Mouse (Mus musculus): ENCODE measurements around the gene Enah. TPM values are rescaled to one million over a fixed set of nuclear protein-coding genes. Genes with fewer than 3 reads are reported as not detected.
A peak's percentile ranks its signal among the peaks of the same experiment; 100 is the strongest.

Enah gene
- polyA plus RNA-seq (2015; fragmentation: Nextera tagmentation; extraction: Ambion mirVana) = 0.36 and 0.41 TPM in 2 replicates

DNA sequence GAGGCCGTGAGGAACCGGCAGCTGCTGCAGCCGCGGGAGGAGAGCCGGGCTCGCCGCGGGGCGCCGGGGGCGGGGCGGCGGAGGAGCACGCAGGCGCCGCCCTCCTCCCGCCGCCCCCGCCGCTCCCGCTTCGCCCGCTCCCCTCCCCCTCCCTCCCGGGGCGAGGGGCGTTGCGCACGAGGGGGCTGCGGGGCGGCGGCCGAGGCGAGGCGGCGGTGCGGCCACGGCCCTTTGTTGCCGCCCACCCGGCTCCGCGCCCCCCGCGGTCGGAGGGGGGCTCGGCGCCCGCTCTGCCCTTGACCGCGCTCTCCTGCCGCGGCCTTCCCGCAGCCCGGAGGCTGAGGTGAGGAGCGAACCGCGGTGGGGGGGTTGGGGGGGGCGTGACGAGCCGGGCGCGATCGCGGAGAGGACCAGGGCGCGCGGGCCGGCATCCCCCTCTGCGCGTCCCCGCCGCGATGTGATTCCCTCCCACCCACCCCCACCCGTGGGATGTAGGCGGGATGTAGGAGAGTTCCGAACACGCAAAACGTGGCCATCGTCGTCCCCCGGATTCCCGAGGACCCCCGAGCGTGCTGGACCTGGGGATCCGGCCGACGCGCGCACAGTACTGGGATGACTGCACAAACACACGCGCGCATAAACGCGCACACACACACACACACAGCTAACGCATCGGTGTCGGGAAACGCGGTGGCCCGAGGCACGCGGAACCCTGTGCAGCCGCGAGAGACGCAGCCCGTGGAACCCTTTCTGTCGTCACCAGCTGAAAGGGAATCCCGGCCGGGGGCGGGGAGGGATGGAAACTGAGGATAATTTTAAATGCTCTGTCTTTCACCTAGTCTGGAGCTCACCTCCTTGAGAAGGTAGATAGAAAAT, at the start of gene Enah:
TSS of gene Enah (minus strand) at position 65 of the 876 bp plus-strand sequence.
- Histone ChIP-seq H3K4me1 (ENCODE audit: insufficient read depth) (no peaks in the 10 kb centered on the region), H3K36me3 (replicated peaks; ENCODE audit: insufficient read depth, low read length) (no peaks in the 10 kb centered on the region), H3K9ac (replicated peaks) (peak within 1 kb of the TSS; percentile 14), H3K4me3 (ENCODE audit: low read depth, low read length) (peak within 1 kb of the TSS; percentile 50), H3K4me2 (ENCODE audit: low read depth, low read length) (peak within 1 kb of the TSS; percentile 76), H3K27ac (ENCODE audit: low read depth) (no peak within 1 kb of the TSS), H3K27me3 (ENCODE audit: insufficient read depth, low read length) (peaks cover 45% of the 10 kb centered on the region), H3K9me3 (ENCODE audit: low read length) (no peaks in the 10 kb centered on the region)
- ATAC-seq = peak; percentile 58; the same call in 1 of the 2 replicates
- peak; percentile 17 for DNase-seq
- 3% methylated on average over 57 of the region's 109 CpGs for WGBS (ENCODE audit: insufficient replicate concordance)
- TF ChIP-seq CTCF (IDR thresholded peaks at IDR 0.05; ENCODE audit: low read depth) (no peak), EP300 (IDR thresholded peaks at IDR 0.05; ENCODE audit: low read depth) (no peak)

- no peak for TF ChIP-seq EP300 (IDR thresholded peaks at IDR 0.05; ENCODE audit: low read depth)
- no peak for TF ChIP-seq CTCF (IDR thresholded peaks at IDR 0.05; ENCODE audit: low read depth)
- H3K36me3 ChIP-seq (replicated peaks; ENCODE audit: insufficient read depth, low read length) = no peaks in the 10 kb centered on the region
Measured at GRCm38 (mm10) chr1:182068136-182068535, 48.3 kb upstream of the Enah start.

DNA sequence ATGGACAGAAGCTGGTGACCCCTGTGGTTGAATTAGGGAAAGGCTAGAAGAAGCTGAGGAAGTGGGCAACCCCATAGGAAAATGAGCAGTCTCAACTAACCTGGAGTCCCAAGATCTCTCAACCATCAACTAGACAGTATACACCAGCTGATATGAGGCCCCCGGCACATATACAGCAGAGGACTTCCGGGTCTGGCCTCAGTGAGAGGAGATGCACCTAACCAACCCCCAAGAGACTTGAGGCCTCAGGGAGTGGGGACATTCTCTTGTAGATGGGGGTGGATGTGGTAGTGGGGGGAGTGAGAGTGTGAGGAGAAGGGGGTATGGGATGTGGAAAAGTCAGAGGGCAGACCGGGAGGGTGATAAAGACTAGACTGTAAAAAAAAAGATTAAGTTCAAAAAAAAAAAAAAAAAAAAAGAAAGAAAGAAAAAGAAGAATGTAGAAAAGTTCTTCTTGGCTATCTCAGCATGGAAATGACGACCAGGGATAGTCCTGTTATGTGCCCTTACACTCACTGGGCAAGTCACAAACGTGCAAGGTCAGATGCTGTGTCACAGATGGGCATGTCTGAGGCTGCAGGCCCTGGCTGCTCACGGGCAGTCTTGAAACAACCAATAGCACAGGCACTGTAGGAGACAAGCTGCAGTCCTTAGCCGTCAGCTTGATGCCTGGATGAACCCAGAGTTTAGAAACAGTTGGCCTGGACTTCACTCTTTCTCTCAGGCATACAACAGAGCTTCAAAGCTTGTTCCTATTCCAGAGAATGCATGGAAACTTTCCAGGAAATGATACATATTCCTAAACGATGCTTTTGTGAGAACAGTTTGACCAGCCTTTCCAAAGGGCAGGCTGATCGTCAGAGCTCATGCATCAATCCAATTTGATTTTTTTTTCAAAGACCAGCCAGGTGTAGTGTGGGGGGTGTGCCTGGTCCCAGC, 47.0 kb upstream of the Enah start:
- DNase-seq (no peak), ATAC-seq (no peak)
- TF ChIP-seq CTCF (IDR thresholded peaks at IDR 0.05; ENCODE audit: low read depth) (no peak), EP300 (IDR thresholded peaks at IDR 0.05; ENCODE audit: low read depth) (no peak)
- Histone ChIP-seq H3K27ac (ENCODE audit: low read depth) (no peak overlapping the region), H3K4me1 (ENCODE audit: insufficient read depth) (no peaks in the 10 kb centered on the region), H3K9me3 (ENCODE audit: low read length) (no peaks in the 10 kb centered on the region), H3K27me3 (ENCODE audit: insufficient read depth, low read length) (no peaks in the 10 kb centered on the region), H3K36me3 (replicated peaks; ENCODE audit: insufficient read depth, low read length) (no peaks in the 10 kb centered on the region), H3K9ac (replicated peaks) (no peak overlapping the region), H3K4me3 (ENCODE audit: low read depth, low read length) (no peak overlapping the region), H3K4me2 (ENCODE audit: low read depth, low read length) (no peak overlapping the region)
- 56% methylated on average over 9 of the region's 9 CpGs for WGBS (ENCODE audit: insufficient replicate concordance)

More at GRCm38 (mm10) chr1:182068136-182068535, 48.3 kb upstream of the Enah start:
- Histone ChIP-seq H3K27ac (ENCODE audit: low read depth) (no peak overlapping the region), H3K9ac (replicated peaks) (no peak overlapping the region), H3K4me1 (ENCODE audit: insufficient read depth) (no peaks in the 10 kb centered on the region), H3K4me2 (ENCODE audit: low read depth, low read length) (no peak overlapping the region), H3K9me3 (ENCODE audit: low read length) (no peaks in the 10 kb centered on the region), H3K4me3 (ENCODE audit: low read depth, low read length) (no peak overlapping the region), H3K27me3 (ENCODE audit: insufficient read depth, low read length) (no peaks in the 10 kb centered on the region)
- WGBS (ENCODE audit: insufficient replicate concordance) = 72% methylated on average over 7 of the region's 7 CpGs
- DNase-seq (no peak), ATAC-seq (no peak)

- no peak overlapping the region for H3K9ac ChIP-seq (replicated peaks)
- no peak overlapping the region for H3K4me3 ChIP-seq (ENCODE audit: low read depth, low read length)
- 66% methylated on average over 8 of the region's 8 CpGs for WGBS (ENCODE audit: insufficient replicate concordance)
- DNase-seq (no peak), ATAC-seq (no peak)
- TF ChIP-seq CTCF (IDR thresholded peaks at IDR 0.05; ENCODE audit: low read depth) (no peak), EP300 (IDR thresholded peaks at IDR 0.05; ENCODE audit: low read depth) (no peak)
- H3K4me1 ChIP-seq (ENCODE audit: insufficient read depth) = no peaks in the 10 kb centered on the region
- H3K27ac ChIP-seq (ENCODE audit: low read depth) = no peak overlapping the region
- H3K4me2 ChIP-seq (ENCODE audit: low read depth, low read length) = no peak overlapping the region
- H3K9me3 ChIP-seq (ENCODE audit: low read length) = no peaks in the 10 kb centered on the region
- no peaks in the 10 kb centered on the region for H3K27me3 ChIP-seq (ENCODE audit: insufficient read depth, low read length)
- H3K36me3 ChIP-seq (replicated peaks; ENCODE audit: insufficient read depth, low read length) = no peaks in the 10 kb centered on the region
Measured at GRCm38 (mm10) chr1:182063716-182064115, 43.9 kb upstream of the Enah start.

GRCm38 (mm10) chr1:182062801-182063200, 43.0 kb upstream of the Enah start:
- H3K27me3 ChIP-seq (ENCODE audit: insufficient read depth, low read length) = no peaks in the 10 kb centered on the region
- H3K36me3 ChIP-seq (replicated peaks; ENCODE audit: insufficient read depth, low read length) = no peaks in the 10 kb centered on the region
- WGBS (ENCODE audit: insufficient replicate concordance) = 81% methylated on average over 8 of the region's 8 CpGs
- H3K4me3 ChIP-seq (ENCODE audit: low read depth, low read length) = no peak overlapping the region
- H3K4me2 ChIP-seq (ENCODE audit: low read depth, low read length) = no peak overlapping the region
- no peak overlapping the region for H3K9ac ChIP-seq (replicated peaks)
- H3K4me1 ChIP-seq (ENCODE audit: insufficient read depth) = no peaks in the 10 kb centered on the region
- H3K9me3 ChIP-seq (ENCODE audit: low read length) = no peaks in the 10 kb centered on the region
- TF ChIP-seq EP300 (IDR thresholded peaks at IDR 0.05; ENCODE audit: low read depth) (no peak), CTCF (IDR thresholded peaks at IDR 0.05; ENCODE audit: low read depth) (no peak)
- no peak for ATAC-seq
- DNase-seq = no peak
- H3K27ac ChIP-seq (ENCODE audit: low read depth) = no peak overlapping the region

- Histone ChIP-seq H3K36me3 (replicated peaks; ENCODE audit: insufficient read depth, low read length) (no peaks in the 10 kb centered on the region), H3K27me3 (ENCODE audit: insufficient read depth, low read length) (no peaks in the 10 kb centered on the region), H3K4me3 (ENCODE audit: low read depth, low read length) (no peak overlapping the region), H3K9ac (replicated peaks) (no peak overlapping the region), H3K27ac (ENCODE audit: low read depth) (no peak overlapping the region), H3K4me1 (ENCODE audit: insufficient read depth) (no peaks in the 10 kb centered on the region), H3K9me3 (ENCODE audit: low read length) (no peaks in the 10 kb centered on the region), H3K4me2 (ENCODE audit: low read depth, low read length) (no peak overlapping the region)
- WGBS (ENCODE audit: insufficient replicate concordance) = 77% methylated on average over 4 of the region's 4 CpGs
- ATAC-seq (no peak), DNase-seq (no peak)
- TF ChIP-seq CTCF (IDR thresholded peaks at IDR 0.05; ENCODE audit: low read depth) (no peak), EP300 (IDR thresholded peaks at IDR 0.05; ENCODE audit: low read depth) (no peak)
Measured at GRCm38 (mm10) chr1:182061203-182061602, 41.4 kb upstream of the Enah start.
